In the genomic region with DNA sequence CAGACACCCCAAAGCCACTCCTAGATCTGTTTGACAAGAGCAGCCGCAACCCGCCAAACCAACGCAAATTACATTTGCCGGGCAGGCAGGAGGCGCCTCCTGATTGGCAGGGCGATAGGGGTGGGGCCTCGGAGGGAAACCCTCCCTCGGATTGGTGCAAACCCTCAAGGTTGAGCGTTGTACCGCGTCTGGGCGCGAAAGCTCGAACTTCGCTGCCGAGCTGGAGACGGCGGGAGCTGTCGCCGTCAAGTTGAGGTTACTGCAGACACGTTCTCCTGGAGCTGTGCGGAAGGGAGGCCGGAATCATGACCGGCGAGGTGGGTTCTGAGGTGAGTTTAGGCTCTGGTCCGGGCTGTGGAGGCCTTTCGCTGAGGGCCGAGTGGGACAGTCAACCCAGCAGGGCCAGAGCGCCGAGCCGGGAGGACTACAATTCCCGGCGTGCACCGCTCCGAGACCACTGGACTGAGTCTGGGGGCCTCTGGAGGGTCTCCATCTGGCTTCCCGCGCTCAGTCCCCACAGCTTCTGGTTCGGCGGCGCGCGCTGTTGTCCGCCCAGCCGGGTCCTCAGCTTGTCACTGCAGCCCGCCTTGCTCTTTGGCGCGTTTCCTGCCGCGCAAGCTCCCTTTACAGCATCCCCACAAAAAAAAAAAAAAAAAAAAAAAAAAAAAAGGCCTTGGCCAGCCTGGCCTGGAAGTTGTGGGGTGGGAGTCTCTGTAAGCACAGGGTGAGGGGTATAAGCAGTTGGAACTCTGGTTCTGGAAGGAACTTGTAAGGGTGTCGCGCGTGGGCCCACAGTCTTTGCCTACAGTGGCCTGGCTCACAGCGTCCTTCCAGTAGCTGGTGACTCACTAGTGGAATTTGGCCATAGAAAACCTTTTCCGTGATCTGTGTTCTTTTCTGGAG, we compare ENCODE assay signal across 8 mouse cellular contexts. TPM values are rescaled to one million over a fixed set of nuclear protein-coding genes. Genes with fewer than 3 reads are reported as not detected.
DNase-seq lines count a peak whose midpoint lies in the region; ATAC-seq lines count a peak whose summit lies in the region.

A gene (plus strand): TSS at position 127 of the 903 bp plus-strand sequence.

- WGBS in hindbrain, embryonic 11.5 days: under 1% methylated on average over 54 of the region's 54 CpGs

- peak within 1 kb of the TSS; percentile 64 for H3K4me3 ChIP-seq in hindbrain, embryonic 11.5 days (ENCODE audit: low read depth, low read length)

- H3K27ac ChIP-seq in hindbrain, embryonic 11.5 days (ENCODE audit: low read depth, low read length): peak within 1 kb of the TSS; percentile 62

- peak; percentile 96 for DNase-seq in R1 (ENCODE audit: low read depth, low spot score)
- DNase-seq in cerebellum, adult 9-11 months: peak; percentile 68
- peak; percentile 51 to 86 for DNase-seq in frontal cortex, adult 2 months (ENCODE audit: extremely low spot score in 1 of 2, low spot score in 1 of 2)
- peak; percentile 93 for DNase-seq in hindbrain, embryonic 11.5 days (ENCODE audit: low spot score)
- peak; percentile 79 to 82 for DNase-seq in layer of hippocampus, postnatal 14 days (ENCODE audit: low spot score in 2 of 2)
- DNase-seq in lung, postnatal 36 days: peak; percentile 93
- DNase-seq in retina, postnatal 1 day: peak; percentile 94
- peak; percentile 92 for DNase-seq in thymus, postnatal 4 days

- H3K27me3 ChIP-seq in hindbrain, embryonic 11.5 days (ENCODE audit: control insufficient read depth, insufficient read depth, low read length): no peaks in the 10 kb centered on the region

- H3K4me2 ChIP-seq in hindbrain, embryonic 11.5 days (replicated peaks; ENCODE audit: low read depth, low read length): peak within 1 kb of the TSS; percentile 57

- no peaks in the 10 kb centered on the region for H3K9me3 ChIP-seq in hindbrain, embryonic 11.5 days (ENCODE audit: control insufficient read depth, low read length)

- ATAC-seq in hindbrain, embryonic 11.5 days (ENCODE audit: low FRiP score): peak; percentile 97

- H3K4me1 ChIP-seq in hindbrain, embryonic 11.5 days (replicated peaks; ENCODE audit: control insufficient read depth, insufficient read depth, low read length): no peaks in the 10 kb centered on the region

- peak within 1 kb of the TSS; percentile 66 for H3K9ac ChIP-seq in hindbrain, embryonic 11.5 days (ENCODE audit: low read depth, low read length)

- H3K36me3 ChIP-seq in hindbrain, embryonic 11.5 days (ENCODE audit: control insufficient read depth, insufficient read depth, low read length): no peaks in the 10 kb centered on the region

RNA-seq across cellular contexts. Expression of the gene that starts here (rescaled TPM):
- 0.50 and 1.2 TPM in 2 replicates for polyA plus RNA-seq in frontal cortex, adult 2 months (2012; rRNA removed)
- 41.8 and 53.7 TPM in 2 replicates for polyA plus RNA-seq in hindbrain, embryonic 11.5 days (2014; fragmentation: Nextera tagmentation; extraction: Ambion mirVana)
- 1 to 10 TPM; 2.5 to 2.6 TPM for total RNA-seq in layer of hippocampus, postnatal 14 days (2021)

Comparison
In these comparisons a context has a peak if more than half of its experiments do, and no peak if none do; other contexts are left out.
1. Peak in every context shown above with its lines: DNase-seq, ATAC-seq, H3K4me3 ChIP-seq and H3K27ac ChIP-seq.
2. RNA of the gene that starts here (polyA plus RNA-seq): 41.8 to 53.7 TPM in hindbrain, embryonic 11.5 days; 0.50 to 1.2 TPM in frontal cortex, adult 2 months; every median in the first group is over 10 times any median in the second.